Mouse (Mus musculus): ENCODE results near the gene Ceacam19.

Ceacam19 gene

DNA sequence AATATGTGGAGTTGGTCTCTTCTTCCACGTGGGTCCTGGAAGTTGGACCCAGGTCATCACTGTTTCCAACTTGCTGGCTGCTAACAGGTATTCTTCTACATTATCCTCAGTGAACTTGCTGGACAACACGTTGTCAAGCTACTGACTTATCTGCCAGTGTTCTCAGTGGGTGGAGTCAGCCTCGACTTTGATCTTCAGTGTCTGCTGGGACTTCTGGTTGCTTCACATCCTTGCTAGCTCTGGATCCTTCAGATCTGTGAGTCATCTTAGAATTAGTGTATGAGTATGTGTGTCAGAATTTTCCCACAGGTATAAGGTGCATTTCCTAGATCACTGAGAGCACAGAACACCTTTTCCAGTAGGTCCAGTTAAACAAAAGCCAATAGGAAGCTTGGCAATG lies 50.9 kb downstream of the Ceacam19 start:
- no peak for DNase-seq

DNA sequence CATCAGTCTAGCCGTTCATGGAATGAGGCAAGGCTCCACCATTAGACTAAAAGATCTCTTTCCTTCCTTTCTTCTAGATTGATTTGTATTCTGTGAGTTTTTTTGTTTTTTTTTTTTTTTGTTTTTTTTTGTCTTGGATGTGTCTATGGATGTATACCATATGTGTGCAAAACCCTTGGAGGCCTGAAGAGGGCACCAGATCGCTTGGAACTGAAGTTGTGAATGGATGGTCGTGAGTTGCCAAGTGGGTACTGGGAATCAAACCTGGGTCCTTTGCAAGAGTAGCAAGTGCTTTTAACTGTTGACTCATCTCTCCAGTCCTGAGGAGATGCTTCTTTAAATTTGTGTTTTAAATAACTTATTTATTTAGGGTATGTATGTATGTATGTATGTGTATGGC lies 53.7 kb downstream of the Ceacam19 start:
- DNase-seq = no peak

DNA sequence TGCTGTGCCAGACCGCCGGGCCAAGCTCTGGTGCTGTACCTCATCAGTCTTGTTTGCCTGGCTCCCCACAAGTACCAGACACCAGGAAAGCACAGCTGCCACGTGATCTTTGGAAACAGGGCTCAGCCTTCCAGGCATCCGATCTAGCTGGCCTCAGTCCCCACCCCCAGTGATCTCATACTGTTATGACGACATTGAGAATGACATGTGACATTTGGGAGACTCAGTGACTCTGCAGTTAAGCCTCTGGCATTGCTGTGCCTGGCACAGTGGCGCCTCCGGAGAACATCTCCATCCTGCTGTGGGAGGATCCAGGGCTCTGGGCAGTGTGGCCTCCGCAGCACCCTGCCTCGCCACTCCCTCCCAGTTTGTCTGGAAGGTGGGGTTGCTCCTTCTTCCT lies 55.9 kb downstream of the Ceacam19 start:
- no peak for DNase-seq

DNA sequence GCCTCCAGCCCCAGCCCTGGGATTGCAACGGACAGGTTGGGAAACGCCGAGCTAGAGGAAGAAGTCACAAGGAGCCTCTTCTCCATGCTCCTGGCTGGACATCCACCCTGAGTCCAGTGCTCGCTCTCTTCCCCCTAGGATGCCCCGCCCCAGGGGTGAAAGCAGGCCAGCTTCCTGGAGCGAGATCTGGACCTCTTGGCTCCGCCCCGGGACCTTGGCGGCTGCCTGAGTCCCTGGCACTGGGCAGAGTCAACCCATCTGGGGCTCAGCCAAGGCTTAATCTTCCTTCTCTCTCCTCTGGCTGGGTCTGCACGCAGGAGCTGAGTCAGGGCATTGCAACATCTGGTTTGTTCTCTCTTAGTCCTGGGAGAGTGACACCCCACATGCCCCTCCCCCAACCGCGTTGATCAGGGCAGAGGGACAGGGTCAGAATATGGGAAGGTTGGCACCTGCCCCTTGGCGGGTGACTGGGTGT lies 57.0 kb downstream of the Ceacam19 start:
- DNase-seq = no peak

DNA sequence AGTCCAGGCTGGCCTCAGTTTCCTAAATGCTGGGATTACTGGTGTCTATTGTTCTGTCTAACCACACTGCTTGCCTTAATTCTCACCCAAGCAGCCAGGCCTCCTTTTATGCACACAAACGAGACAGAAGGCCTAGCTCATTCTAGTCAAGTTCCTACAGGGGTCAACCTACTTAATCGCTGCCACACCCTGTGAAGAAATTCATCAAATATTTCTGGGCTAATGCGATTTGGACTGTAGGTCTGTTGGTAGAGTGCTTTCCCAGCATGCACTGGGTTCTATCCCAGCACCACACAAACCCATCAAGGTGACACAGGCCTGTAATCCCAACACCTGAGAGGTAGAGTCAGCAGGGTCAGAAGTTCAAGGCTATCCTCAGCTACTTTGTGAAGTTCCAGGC lies 58.1 kb downstream of the Ceacam19 start:
- no peak for DNase-seq

DNA sequence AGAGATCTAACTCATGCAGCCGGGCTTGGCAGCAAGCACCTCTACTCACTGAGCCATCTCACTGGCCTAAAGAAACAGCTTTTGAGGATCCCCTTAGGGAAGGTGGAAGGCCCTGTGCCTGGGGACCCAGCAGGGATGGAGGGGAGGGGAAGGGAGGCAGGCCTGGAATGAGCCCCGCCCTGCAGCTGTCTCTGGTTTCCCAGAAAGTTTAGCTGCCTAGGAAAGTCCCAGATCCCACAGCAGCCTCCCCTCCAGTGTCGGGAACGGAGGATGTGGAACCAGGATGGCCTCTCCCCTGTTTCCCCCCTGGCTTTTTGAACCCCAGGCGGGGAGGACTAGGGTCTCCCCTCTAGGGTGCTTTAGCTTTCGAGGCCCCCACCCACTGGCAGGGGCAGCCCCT lies 61.0 kb downstream of the Ceacam19 start:
- no peak for DNase-seq
